Mouse (Mus musculus): Measurements from ENCODE around the gene Rbm12.

- TF ChIP-seq CTCF (IDR thresholded peaks at IDR 0.05; ENCODE audit: low read depth, low read length): no peak
- TF ChIP-seq POLR2A (IDR thresholded peaks at IDR 0.05; ENCODE audit: extremely low read depth, insufficient read depth, low read length): no peak
Measured at GRCm38 (mm10) chr2:156145486-156146130, 33.8 kb upstream of the Rbm12 start.
